Comparison of ENCODE assay signal across 8 mouse cellular contexts in genomic region chr11:100959464-100959810, GRCm38 (mm10). TPM values are rescaled to one million over a fixed set of nuclear protein-coding genes. Genes with fewer than 3 reads are reported as not detected.
A peak's percentile ranks its signal among the peaks of the same experiment; 100 is the strongest.
DNase-seq lines count a peak whose midpoint lies in the region; ATAC-seq lines count a peak whose summit lies in the region.

No protein-coding gene starts in this region.

- 0 out of 2 replicates have a peak, but pooled peaks cover 3% of the 10 kb centered on the region for H3K27me3 ChIP-seq in heart, embryonic 12.5 days (replicated peaks)
- peaks cover 22% of the 10 kb centered on the region for H3K27me3 ChIP-seq in kidney, embryonic 15.5 days

- H3K4me1 ChIP-seq in heart, embryonic 12.5 days (replicated peaks): peaks cover 68% of the 10 kb centered on the region
- H3K4me1 ChIP-seq in kidney, embryonic 15.5 days: peaks cover 48% of the 10 kb centered on the region

- peak overlapping the region; percentile 44; the same call in 1 of the 2 replicates for H3K9ac ChIP-seq in heart, embryonic 12.5 days
- peak overlapping the region; percentile 12; the same call in 1 of the 2 replicates for H3K9ac ChIP-seq in kidney, embryonic 15.5 days

- peak overlapping the region; percentile 42 for H3K4me2 ChIP-seq in heart, embryonic 12.5 days
- H3K4me2 ChIP-seq in kidney, embryonic 15.5 days: peak overlapping the region; percentile 56

- WGBS in heart, embryonic 12.5 days: 9% methylated on average over 14 of the region's 14 CpGs
- WGBS in kidney, embryonic 15.5 days: 5% methylated on average over 14 of the region's 14 CpGs

- H3K4me3 ChIP-seq in heart, embryonic 12.5 days: no peak overlapping the region
- H3K4me3 ChIP-seq in kidney, embryonic 15.5 days (replicated peaks): peak overlapping the region; percentile 31

- no peak for ATAC-seq in heart, embryonic 12.5 days (ENCODE audit: insufficient number of reproducible peaks, low FRiP score)
- 0 out of 2 replicates have a peak, but pooled peaks have one; percentile 5 for ATAC-seq in kidney, embryonic 15.5 days (replicated peaks; ENCODE audit: low FRiP score)
- peak; percentile 31; the same call in 1 of the 2 replicates for ATAC-seq in neutrophil, adult 5-6 weeks (ENCODE audit: extremely low read depth, insufficient number of reproducible peaks, low FRiP score, poor library complexity, severe bottlenecking)

- peak overlapping the region; percentile 55; the same call in 1 of the 2 replicates for H3K27ac ChIP-seq in heart, embryonic 12.5 days (ENCODE audit: poor library complexity, severe bottlenecking)
- no peak overlapping the region; the same call in 1 of the 2 replicates for H3K27ac ChIP-seq in kidney, embryonic 15.5 days

- no peaks in the 10 kb centered on the region for H3K9me3 ChIP-seq in heart, embryonic 12.5 days (replicated peaks)
- no peaks in the 10 kb centered on the region for H3K9me3 ChIP-seq in kidney, embryonic 15.5 days (replicated peaks)

- peak; percentile 70 for DNase-seq in A20 (ENCODE audit: low read depth, low spot score)
- DNase-seq in NIH3T3 (ENCODE audit: low read depth): peak; percentile 83
- peak; percentile 83 for DNase-seq in embryo, embryonic 10 days (ENCODE audit: low spot score)
- DNase-seq in lung, adult 18-20 months: peak; percentile 64 to 77
- no peak for DNase-seq in Muller cell, postnatal 12 days (ENCODE audit: inconsistent ontology term)

- peaks cover 56% of the 10 kb centered on the region for H3K36me3 ChIP-seq in heart, embryonic 12.5 days
- H3K36me3 ChIP-seq in kidney, embryonic 15.5 days: peaks cover 11% of the 10 kb centered on the region; the same call in 1 of the 2 replicates

RNA-seq across cellular contexts. Expression of gene Cavin1, which starts 11.2 kb away (rescaled TPM):
- polyA plus RNA-seq in heart, embryonic 12.5 days (2016; fragmentation: Nextera tagmentation; extraction: Ambion mirVana): 342 and 348 TPM in 2 replicates
- 131 and 150 TPM in 2 replicates for polyA plus RNA-seq in kidney, embryonic 15.5 days (2015; fragmentation: Nextera tagmentation; extraction: Ambion mirVana)
- 0.74 and 0.93 TPM in 2 replicates for total RNA-seq in neutrophil, adult 5-6 weeks (2017)

RNA-seq across cellular contexts. Expression of gene Stat3, which starts 20.1 kb away (rescaled TPM):
- 60.0 and 63.2 TPM in 2 replicates for polyA plus RNA-seq in heart, embryonic 12.5 days (2016; fragmentation: Nextera tagmentation; extraction: Ambion mirVana)
- 44.8 and 45.1 TPM in 2 replicates for polyA plus RNA-seq in kidney, embryonic 15.5 days (2015; fragmentation: Nextera tagmentation; extraction: Ambion mirVana)
- total RNA-seq in neutrophil, adult 5-6 weeks (2017): 383 and 443 TPM in 2 replicates

RNA-seq across cellular contexts. Expression of gene Atp6v0a1, which starts 49.8 kb away (rescaled TPM):
- 70.0 and 71.4 TPM in 2 replicates for polyA plus RNA-seq in heart, embryonic 12.5 days (2016; fragmentation: Nextera tagmentation; extraction: Ambion mirVana)
- 36.1 and 46.0 TPM in 2 replicates for polyA plus RNA-seq in kidney, embryonic 15.5 days (2015; fragmentation: Nextera tagmentation; extraction: Ambion mirVana)
- total RNA-seq in neutrophil, adult 5-6 weeks (2017): 87.7 and 108 TPM in 2 replicates
